Mouse (Mus musculus) heart, adult 11 months (tissue): ENCODE data around the gene Spata21.

ENCODE experiments used
- DNase-seq: peaks from one replicate; pipeline ENCODE4 v3.0.0; 2022

Gene Spata21

DNA sequence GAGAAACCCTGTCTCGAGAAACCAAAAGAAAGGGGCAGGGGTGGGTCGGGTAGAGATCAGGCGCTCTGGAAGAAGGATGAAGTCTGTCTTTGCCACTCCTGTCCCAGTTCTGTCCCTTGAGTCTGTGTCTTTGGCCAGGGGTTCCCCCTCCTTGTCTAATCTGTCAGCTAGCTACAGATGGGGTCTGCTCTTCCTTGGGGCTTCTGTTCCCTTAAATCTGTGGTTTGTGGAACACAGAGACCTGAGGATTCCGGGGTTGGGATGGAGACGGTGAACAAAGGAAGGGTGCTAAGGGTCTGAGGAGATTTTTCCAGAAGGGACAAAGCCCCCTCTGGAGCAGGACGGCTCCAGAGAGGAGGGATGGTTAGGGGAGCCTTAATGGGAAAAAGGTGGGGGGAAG, at the start of gene Spata21:
Gene Spata21, plus strand, starts transcription at position 301 of the 400 bp plus-strand sequence.
- no peak for DNase-seq

DNA sequence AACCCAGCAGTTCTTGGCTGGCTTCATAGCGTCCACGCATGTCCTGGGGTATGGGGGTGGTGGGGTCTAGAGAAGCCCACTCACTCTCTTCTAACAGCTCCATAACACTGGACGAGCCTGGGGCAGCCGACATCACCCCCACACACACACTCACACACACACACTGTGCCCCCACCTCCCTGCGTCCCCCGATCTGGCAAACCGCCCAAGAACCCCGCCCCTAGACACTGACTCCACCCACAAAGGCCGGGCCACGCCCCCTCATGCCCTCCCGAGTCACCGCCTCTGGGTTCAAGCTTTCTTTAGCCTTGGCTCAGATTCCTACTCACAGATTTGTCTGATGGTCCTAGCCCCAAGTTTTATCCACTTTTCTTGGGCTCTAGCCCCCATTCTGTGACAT, 47.0 kb upstream of the Spata21 start:
- DNase-seq, result no peak

DNA sequence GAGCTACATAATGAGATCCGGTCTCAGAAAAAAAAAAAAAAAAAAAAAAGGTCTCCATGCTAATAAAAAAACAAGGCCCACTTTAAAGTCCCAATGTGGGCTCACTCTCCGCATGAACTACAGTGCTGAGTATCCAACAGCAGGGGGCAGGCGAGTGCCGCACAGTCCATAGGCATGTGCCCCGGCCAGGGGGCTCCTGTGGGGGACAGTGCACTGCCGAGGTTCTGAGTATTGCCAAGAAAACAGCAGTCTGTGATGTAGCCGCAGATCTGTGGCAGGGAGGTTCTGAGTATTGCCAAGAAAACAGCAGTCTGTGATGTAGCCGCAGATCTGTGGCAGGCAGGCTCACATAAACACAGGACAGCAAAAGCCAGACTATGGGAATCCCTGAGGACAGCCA, 43.3 kb upstream of the Spata21 start:
- DNase-seq, result no peak

DNA sequence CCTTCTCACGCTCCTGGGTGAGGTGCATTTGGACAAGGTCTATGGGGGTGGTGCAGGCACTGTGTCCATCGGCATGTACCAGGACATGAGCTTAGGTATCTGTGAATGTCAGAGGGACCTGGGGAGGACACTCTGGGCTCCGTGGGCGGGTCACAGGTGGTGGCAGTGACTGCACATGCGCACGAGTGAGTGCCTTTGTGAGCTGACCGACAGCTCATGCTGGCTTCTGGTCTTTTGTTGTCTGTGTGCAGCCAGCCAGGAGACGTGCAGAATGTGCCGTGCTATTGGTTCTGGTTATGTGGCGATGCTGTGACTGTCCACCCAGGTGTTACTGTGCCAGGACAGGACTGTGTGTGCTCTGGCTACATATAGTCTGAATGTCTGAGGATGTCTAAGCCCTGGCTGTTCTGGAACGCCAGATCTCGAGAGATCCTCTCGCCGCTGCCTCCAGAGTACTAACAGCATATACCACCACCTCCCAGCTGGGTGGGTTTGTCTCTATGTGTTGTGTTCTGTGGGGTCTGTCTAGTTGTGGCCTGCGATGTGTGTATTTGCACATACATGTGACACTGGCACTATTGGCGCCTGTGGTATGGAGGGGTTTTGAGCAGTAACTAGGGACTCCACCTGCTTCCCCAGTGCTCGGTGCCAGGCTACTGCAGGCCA, 39.2 kb upstream of the Spata21 start:
- DNase-seq, result no peak

DNA sequence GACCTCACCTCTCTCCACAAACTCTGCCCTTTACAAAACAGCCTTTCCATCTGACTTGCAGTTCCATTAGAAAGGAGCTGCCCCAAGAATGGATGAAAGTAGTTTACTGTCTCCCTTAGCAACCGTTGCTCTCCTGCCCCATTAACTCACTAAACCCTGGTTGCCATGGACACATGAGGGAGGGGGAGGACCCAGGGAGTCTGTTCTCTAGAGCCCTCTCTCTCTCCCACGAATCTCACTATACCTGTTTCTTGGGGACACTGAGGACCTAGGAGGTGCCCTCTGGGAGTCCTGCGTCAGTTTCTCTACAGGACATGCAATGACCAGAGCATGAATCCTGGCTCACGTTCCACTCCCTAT, 38.7 kb upstream of the Spata21 start:
- DNase-seq, result no peak

DNA sequence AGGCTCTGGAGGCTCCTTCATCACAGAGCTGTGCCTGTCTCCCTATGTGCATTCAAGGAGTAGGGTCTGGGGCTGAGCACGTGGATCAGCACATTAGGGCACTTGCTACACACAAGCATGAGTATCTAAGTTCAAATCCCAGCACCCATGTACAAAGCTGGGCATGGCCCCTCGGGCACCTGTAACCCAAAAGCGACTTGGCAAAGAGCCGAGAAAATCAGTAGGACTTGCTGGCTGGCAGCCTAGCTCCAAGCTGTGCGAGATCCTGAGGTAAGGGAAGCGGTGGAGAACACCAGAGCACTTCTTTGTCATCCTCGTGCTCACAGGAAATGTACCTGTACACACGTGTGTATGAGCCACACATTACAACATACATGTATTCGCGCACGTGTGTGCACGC, 35.7 kb upstream of the Spata21 start:
- DNase-seq, result no peak

DNA sequence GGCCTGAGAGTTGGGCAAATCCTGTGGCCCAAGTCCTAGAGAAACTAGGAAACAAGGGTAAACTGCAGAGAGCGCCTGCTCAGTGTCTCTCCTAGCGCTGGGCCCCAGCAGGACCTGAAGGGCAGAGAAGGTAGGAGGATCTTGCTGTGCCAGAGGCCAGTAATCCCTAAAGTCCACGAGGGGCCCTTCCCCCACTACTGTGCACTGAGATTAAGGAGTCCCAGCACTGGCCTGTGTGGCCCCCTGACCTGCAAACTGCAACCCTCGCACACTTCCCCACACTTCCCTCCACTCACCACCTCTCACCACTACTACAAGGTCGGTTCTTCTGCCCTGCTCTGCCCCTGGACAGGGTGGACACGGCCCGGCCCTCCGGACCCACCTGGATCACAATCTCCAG, 35.0 kb upstream of the Spata21 start:
- DNase-seq, result no peak

DNA sequence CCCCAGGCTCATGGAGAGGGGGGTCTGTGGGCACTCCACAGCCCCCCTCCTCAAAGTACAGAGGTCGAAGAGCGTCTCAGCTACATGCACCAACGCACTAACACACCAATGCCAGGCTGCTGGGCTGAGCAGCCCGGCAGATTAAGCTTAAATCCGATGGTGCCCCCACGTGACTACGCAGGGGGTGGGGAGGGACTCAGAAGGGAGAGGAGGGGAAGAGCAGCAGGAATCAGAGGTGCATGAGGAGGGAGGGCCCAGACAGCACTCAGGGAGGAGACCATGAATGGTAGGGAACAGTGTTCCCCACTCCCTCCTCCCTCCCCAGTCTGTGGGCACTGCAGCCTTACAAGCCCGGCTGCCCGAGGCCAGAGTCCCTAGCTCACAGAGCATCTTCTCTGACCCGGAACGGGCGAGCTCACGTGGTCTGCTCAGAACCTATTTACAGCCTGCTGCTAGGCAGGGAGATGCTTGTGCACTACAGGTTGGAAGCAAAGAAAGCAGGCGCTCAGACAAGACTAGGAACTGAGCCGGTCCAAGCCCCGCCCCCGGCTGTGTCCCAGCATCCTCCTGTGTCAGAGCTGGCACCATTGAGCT, 34.5 kb upstream of the Spata21 start:
- no peak for DNase-seq

DNA sequence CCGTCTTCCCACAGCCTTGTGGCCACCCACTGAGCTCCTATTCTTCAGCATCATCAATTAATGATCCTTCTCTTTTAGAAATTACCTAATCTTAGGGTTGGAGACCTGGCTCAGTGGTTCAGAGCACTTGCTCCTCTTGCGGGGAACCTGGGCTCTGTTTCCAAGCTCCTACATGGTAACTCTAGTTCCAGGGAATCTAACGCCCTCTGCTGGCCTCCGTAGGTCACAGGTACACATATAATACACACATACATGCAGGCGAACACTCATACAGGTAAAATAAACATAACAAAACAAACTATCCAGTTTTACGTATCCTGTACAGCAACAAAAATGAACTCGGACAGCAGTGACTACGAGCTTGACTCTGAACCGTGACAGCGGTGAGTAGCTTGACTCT, 31.2 kb upstream of the Spata21 start:
- no peak for DNase-seq

DNA sequence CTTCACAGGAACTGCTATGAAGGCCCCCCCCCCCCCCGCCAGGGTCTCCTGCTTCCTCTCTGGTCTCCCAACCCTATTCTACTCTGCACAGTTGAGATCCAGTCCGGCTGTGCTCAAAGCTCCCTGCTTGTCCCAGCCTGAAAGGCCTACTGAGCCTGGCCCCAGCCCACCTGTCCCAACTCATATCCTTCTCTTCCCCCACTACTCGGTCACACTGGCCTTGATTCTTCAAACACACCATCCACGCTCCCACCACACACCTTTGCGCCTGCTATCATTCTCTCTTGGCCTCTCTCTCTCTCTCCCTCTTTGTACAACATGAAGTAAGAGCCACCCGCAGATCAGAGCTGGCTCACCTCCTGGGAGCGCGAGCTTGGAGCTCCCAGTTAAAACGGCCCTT, 29.3 kb upstream of the Spata21 start:
- DNase-seq, result peak; percentile 90

DNA sequence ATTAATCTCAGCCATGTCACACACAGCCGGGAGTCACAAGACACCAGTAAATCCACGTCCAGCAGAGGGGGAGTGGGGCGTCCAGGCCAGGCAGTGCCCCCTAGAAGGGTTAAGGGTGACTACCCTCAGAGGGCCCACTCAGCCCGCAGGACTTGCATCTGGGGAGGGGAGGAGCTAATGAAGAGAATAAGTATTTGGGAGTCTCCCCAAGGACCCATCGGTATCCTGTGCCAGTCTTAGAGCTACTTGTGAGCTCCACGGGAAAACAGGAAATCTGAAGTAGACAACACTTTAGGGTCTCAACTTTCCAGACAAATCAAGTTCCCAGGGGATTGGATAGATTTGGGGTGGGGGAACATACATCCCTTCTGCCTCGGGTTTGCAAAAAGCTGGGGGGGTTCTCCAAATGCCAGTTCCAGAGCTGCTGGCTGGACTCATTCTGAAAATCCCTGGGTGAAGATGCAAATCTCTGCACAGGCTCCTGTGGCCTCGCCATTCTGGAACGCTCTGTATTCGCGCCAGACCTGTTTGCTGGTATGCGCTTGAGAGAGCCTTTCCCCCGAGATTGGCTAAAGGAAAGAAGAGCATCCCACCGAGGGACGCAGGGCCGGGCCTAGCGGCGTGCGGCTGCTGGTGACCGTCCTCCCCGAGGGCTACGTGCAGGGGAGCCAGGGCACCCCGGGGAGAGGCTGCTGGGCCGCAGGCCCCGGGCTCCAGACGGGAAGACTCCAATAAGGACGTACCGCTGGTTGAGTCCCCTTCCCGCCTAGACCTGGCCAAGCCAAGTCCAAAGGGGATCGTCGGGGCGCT, 28.3 kb upstream of the Spata21 start:
- DNase-seq, result no peak

DNA sequence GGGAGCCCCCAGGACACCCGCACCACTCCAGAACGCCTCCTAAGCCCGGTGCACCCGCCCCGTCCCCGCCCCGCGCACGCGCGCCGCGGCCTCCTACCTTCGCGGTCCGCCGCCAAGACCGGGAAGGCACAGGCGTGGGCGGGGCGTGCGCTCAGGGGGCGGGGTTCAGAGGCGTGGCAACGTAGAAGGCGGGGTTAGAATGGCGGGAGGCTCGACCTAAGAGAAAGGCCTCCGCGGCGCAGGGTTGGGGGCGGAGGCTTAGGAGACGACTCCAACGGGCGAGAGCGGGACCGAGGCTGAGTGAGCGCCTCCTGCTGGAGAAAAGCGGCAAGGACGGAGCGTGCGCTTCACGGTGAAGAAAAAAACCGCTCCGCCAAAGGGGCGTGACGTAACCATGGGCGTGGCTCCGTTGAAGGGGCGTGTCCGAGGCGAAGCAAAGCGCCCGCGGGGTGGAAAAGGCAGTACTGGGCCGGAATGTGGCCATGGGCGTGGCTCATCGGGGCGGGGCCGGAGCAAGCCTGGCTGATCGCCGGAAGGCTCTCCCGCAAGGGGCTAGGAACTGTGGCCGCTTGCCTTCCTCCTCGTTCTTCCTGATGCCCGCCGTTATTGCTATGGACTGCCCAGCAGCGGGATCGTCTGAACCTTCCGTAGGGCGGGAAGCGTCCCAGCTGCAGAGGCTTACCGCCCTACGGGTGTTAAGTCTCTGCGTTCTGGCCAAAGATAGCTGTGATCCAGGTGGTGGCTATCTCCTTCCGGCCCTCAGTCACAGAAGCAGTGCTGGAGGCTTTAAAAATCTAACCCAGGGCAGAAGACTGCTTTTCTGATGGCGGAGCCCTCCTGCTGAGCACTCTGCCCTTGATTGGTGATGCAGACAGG, 27.5 kb upstream of the Spata21 start, which contains the start of gene Crocc:
Gene Crocc, minus strand, starts transcription at position 125 of the 876 bp plus-strand sequence.
- DNase-seq, result peak; percentile 100

DNA sequence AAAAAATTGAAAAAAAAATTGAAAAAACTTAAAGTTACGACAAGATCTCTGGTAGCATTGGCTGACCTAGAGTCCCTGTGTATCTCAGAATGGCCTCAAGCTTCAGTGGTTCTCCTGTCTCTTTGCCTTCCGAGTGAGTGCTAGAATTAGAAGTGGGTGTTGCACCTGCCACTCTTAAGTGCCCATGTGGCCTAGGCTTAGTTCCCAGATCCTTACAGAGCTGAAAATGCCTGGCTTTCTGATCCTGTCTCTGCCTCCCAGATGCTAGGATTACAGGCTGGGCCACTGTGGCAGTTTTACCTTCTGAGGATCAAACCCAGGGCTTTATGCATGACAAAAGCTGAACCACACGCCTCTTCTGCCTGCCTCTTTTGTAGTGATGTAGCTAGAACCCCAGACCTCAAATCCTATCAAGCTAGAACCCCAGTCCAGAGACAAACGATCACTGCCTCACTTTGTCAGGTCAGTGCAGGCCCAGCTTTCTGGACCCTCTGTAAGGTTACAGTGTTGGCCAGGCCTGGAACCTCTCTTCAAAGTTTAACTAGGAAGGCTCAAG, 24.0 kb upstream of the Spata21 start:
- DNase-seq, result peak; percentile 87

DNA sequence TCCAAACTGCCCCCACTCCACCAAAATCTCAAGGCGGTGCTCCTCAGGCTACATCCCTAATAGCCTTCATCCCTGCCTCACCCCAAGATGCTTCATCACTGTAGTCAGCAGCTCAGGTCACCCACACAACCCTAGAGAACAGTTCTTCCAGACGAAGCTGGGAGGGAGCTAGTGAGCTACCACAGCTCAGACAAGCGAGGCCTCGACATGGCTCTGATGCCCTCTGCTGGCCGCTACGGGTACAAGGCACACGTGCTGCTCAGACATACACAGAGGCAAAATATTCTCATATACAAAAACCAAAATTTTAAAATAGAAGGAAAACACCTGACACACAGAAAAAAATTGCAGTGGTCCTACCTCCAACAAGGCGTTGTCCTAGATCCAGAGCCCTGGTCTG, 23.0 kb upstream of the Spata21 start:
- DNase-seq, result peak; percentile 96

DNA sequence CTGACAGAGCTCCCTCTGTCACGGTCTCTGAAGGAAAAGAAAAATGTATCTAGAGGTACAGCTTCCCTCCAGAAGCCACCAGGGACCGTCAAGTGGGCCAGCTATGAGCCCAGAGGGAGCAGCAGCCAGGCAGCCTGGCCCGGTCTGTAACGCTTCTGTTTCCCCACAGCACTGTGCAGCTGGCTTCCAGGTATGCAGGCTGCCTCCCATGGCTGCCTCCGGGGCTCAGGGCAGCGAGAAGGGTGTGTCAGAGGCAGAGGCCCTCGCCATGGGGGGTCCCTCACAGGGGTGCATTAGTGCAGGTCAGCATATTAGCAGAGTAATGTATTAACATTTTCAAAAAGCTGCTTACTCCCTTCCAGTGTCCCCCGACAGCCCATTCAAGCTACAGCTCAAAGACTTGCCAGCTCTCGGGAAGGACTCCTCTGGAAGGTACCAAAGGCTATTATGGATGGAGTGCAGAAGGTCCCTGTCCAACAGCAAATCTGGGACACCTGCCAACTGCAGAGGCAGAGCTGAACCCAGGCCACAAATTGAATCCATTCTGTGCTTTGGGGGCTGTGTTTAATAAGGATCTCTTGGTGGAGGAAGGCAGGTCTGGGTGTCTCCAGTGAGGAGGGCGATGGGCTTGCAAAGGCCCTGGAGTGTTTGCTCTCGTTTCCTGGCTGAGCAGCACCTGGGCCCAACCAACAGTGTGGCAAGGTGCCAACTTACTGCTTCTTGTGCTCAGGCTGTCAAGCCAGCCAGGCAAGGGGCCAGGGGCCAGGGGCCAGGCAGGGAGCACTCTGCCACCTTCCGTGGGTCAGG, 21.2 kb upstream of the Spata21 start:
- peak; percentile 95 for DNase-seq

DNA sequence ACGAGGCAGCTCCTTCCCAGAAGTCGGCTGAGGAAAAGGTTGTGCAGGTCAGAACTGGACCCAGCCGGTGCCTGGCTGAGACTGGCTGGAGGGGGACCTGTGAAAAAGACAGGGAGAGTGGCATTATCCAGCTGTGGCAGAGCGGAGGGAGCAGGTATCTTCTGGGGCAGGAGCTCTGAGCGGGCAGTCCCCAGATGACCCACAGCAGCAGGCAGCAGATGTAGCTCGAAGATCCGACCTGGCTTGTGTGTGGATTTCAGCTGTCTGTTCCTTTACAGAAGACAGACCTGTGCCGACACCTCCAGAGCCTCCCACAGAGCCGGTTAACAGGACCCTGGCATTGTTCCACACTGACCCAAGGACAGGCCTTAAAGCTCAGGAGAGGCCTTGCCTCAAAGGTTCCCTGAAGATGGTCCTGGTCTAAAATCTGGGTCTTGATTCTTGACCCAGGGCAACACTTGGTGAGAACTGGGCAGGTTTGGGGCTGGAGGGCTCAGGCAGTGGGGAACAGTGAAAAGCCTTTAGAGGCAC, 20.6 kb upstream of the Spata21 start:
- DNase-seq, result no peak

DNA sequence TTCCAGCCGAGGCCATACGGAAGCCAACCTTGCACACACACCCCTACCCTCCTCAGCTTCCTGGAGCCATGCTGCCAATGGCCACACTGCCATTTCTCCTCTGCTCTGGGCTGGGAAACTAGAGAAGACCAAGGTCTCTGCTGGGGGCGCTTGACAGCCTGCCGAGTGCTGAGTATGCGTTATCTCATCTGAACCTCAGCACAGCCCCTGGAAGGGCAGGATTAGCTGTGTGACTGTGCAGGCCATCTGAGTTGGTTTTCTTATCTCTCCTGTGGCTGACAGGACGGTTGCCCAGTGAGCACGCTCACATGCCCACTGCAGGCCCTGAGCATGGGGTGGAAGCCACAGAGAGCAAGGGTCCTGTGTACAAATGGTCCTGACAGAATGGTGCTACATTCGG, 19.5 kb upstream of the Spata21 start:
- peak; percentile 90 for DNase-seq

DNA sequence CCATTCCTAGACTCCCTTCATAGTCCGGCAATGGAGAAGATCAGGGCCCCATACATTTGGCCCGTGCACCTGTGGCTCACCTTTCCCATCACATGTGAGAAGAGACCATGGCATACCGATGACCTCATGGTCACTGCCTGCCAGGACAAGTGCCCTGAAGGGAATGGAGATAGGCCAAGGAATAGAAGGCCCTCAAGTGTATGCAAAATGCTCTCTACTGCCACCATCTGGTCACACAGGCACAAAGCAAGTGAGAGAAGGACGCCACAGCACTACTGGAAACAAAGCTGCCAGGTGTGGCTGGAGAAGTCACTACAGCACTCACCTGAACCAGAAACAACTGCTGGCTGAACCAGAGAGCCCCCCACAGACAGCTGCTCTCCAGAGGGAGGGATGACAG, 18.4 kb upstream of the Spata21 start:
- peak; percentile 91 for DNase-seq

DNA sequence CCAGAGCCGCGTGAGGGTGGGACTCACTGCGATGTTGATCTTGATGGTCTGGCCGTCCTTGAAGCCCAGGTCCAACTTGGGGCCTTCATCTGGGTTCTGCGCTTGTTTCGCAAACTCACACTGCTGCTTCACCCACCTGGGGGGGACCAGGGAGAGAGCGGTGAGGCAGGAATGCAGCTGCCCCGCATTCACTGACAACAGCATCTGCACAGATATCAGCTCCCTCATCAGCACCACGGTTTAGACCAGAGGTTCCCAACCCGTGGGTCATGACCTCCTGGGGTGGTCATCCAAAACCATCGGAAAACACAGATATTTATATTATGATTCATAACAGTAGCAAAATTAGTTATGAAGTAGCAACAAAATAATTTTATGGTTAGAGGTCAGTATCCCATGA, 15.6 kb upstream of the Spata21 start:
- peak; percentile 82 for DNase-seq

DNA sequence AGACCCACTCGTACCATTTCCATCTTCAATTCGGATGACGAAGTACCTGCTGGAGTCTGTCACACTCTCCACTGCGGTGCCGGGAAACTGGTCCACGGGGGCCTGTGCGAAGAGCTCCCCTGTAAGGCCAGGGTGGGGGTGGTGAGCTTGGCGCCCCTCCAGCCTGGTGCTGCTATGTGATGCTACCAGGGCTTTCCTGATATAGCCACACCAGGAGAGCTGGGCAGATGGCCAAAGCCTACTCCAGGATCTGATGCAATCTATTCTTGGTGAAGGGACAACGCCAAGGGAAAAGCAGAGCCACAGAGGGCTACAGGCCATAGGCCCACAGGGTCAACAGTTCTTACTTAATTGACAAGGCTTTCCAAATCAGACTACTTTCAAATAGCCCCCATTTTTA, 14.5 kb upstream of the Spata21 start:
- DNase-seq, result peak; percentile 98

DNA sequence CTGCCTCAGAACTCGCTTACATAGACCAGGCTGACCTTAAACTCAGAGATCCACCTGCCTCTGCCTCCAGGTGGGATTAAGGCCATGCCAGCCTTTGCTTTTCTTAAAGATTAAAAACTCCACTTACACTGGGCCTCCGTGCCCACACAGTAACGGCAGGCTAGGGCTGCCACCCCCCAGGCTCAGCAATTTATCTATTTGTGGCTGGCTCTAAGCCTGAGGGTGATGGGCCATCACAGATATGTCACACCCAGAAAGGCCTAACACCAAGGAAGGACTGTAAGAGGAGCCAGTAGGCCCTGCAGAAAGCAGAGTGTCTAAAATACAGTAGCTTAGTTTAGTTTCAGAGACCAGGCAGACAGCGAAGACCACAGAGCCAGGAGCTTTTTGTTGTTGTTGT, 14.0 kb upstream of the Spata21 start:
- DNase-seq, result no peak
